Mouse (Mus musculus) heart, embryonic 12.5 days (tissue): Measurements from ENCODE around the gene Hist1h4c. TPM values are rescaled to one million over a fixed set of nuclear protein-coding genes. Genes with fewer than 3 reads are reported as not detected.
A peak's percentile ranks its signal among the peaks of the same experiment; 100 is the strongest.
"Not testable (repeated sequence)": the region's sequence is repeated elsewhere in the genome, so short reads cannot be mapped to it uniquely, and the experiment has no call there.

Source experiments
- ATAC-seq: fragments of 200-750 bp; cut with Nextera tagmentation; 2 replicates; pipeline ENCODE4 v1.8.0; 2017; ENCODE audit warnings: moderate TSS enrichment, moderate library complexity; ENCODE audit not compliant: insufficient number of reproducible peaks, low FRiP score
- H3K27ac ChIP-seq: fragments of 300-500 bp; sonication (generic); 2 replicates; pipeline ENCODE4 v1.5.1; 2016; ENCODE audit warnings: mild to moderate bottlenecking, moderate library complexity; ENCODE audit not compliant: poor library complexity, severe bottlenecking
- H3K27me3 ChIP-seq: fragments of 300-500 bp; sonication (generic); replicated peaks from 2 replicates; pipeline ENCODE4 v1.6.1; 2016; ENCODE audit warnings: mild to moderate bottlenecking, moderate library complexity
- H3K36me3 ChIP-seq: fragments of 300-500 bp; sonication (generic); 2 replicates; pipeline ENCODE4 v1.6.1; 2016; ENCODE audit warnings: mild to moderate bottlenecking, moderate library complexity
- H3K4me1 ChIP-seq: fragments of 300-500 bp; sonication (generic); replicated peaks from 2 replicates; pipeline ENCODE4 v1.6.1; 2016; ENCODE audit warnings: mild to moderate bottlenecking
- H3K4me2 ChIP-seq: fragments of 300-500 bp; sonication (generic); 2 replicates; pipeline ENCODE4 v1.6.1; 2016; ENCODE audit warnings: mild to moderate bottlenecking, moderate library complexity
- H3K4me3 ChIP-seq: fragments of 300-500 bp; sonication (generic); 2 replicates; pipeline ENCODE4 v1.5.1; 2016; ENCODE audit warnings: mild to moderate bottlenecking
- H3K9ac ChIP-seq: fragments of 300-500 bp; sonication (generic); 2 replicates; pipeline ENCODE4 v1.6.1; 2016; ENCODE audit warnings: mild to moderate bottlenecking, moderate library complexity
- H3K9me3 ChIP-seq: fragments of 300-500 bp; sonication (generic); replicated peaks from 2 replicates; pipeline ENCODE4 v1.6.1; 2016; ENCODE audit warnings: mild to moderate bottlenecking, moderate library complexity
- WGBS: fragments of 180-500 bp; shearing (Covaris S2); methylation state at CpG from one replicate; pipeline ENCODE4 v1.1.7; 2016; 5-methylcytosine and 5-hydroxymethylcytosine counted together
- polyA plus RNA-seq: library from polyadenylated mRNA; unstranded; fragments of >200 nt; fragmentation: Nextera tagmentation; extraction: Ambion mirVana; gene quantifications from 2 replicates; pipeline ENCODE4 v1.2.1, GENCODE M21; 2016

The Hist1h4c gene
- 2.7 and 3.5 TPM in 2 replicates for polyA plus RNA-seq

GRCm38 (mm10) chr13:23698300-23698693 lies at the start of gene Hist1h4c:
Hist1h4c (minus strand) TSS chr13:23698454.
- no peaks in the 10 kb centered on the region for H3K9me3 ChIP-seq
- WGBS = under 1% methylated on average over 22 of the region's 22 CpGs
- H3K36me3 ChIP-seq = no peaks in the 10 kb centered on the region
- peak within 1 kb of the TSS; percentile 52 for H3K4me3 ChIP-seq
- H3K4me2 ChIP-seq = peak within 1 kb of the TSS; percentile 85
- peaks cover 13% of the 10 kb centered on the region for H3K4me1 ChIP-seq
- H3K9ac ChIP-seq = peak within 1 kb of the TSS; percentile 81
- H3K27ac ChIP-seq = peak within 1 kb of the TSS; percentile 87
- H3K27me3 ChIP-seq = 0 out of 2 replicates have a peak, but pooled peaks cover 2% of the 10 kb centered on the region
- peak; percentile 93 for ATAC-seq

- Histone ChIP-seq H3K9ac (0 out of 2 replicates have a peak overlapping the region, but pooled peaks have one; percentile 25), H3K36me3 (no peaks in the 10 kb centered on the region), H3K4me1 (peaks cover 11% of the 10 kb centered on the region), H3K4me2 (peak overlapping the region; percentile 46), H3K4me3 (peak overlapping the region; percentile 5; the same call in 1 of the 2 replicates), H3K9me3 (no peaks in the 10 kb centered on the region), H3K27me3 (no peaks in the 10 kb centered on the region), H3K27ac (peak overlapping the region; percentile 100)
- no peak for ATAC-seq
- 10% methylated on average over 4 of the region's 4 CpGs for WGBS
These were observed 49.6 kb upstream of the Hist1h4c start for GRCm38 (mm10) chr13:23747892-23748288.

DNA sequence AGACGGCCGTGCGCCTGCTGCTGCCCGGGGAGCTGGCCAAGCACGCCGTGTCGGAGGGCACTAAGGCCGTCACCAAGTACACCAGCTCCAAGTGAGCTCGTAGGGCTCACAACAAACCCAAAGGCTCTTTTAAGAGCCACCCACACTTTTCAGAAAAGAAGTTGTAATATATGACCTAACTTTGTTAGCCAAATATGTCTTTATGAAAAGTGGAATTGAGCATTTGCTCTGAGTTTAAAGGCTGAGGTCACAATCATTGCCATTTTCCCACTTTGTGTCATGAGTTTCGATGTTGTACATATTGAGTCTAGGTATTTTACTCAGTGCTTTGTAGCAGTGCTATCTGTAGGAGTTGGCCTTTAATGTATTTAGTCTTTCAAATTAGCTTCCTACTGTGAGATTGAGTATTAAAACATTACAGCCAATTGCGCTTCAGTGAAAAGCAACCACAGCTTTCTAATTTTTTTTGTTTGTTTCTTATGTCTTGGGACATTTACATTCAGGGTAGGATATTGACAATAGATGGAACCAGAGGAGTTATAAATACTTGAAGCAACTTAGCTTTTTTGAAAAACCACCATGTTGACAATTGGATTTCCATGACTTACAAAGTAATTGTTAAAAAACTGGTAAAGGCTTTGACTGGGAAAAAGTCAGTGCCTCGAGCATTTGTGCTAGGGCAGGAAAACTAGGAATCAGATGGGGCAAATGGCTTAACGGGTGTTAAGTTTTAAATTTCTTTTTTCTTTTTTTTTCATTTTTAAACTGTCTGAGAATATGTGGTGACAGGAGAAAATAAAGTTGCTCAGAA lies 49.0 kb upstream of the Hist1h4c start:
- Histone ChIP-seq H3K9me3 (no peaks in the 10 kb centered on the region), H3K4me2 (peak overlapping the region; percentile 65), H3K4me1 (peaks cover 11% of the 10 kb centered on the region), H3K9ac (peak overlapping the region; percentile 68), H3K27me3 (no peaks in the 10 kb centered on the region), H3K36me3 (no peaks in the 10 kb centered on the region), H3K4me3 (peak overlapping the region; percentile 39), H3K27ac (peak overlapping the region; percentile 100)
- no peak for ATAC-seq
- WGBS = 5% methylated on average over 13 of the region's 13 CpGs

DNA sequence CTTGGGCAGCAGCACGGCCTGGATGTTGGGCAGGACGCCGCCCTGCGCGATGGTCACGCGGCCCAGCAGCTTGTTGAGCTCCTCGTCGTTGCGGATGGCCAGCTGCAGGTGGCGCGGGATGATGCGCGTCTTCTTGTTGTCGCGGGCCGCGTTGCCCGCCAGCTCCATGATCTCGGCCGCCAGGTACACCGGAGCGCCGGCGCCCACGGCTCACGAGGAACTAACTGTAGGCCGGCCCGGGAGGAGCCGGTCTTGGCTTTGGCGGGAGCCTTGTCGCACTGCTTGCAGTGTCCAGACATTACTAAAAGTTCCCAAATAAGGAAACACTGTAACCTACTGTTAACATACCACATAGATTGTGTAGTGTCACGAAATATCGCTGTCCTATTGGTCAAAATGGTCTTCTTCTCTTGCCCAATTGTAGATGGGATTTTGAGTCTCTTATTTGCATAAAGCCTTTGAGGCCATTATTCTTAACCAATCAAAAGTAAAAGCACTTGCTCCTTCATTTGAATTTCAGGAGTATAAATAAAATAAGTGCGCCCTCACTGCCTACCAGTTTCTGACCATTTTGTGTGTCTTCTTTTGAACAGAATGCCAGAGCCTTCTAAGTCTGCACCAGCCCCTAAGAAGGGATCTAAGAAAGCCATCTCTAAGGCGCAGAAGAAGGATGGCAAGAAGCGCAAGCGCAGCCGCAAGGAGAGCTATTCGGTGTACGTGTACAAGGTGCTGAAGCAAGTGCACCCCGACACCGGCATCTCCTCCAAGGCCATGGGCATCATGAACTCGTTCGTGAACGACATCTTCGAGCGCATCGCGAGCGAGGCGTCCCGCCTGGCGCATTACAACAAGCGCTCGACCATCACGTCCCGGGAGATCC lies 48.2 kb upstream of the Hist1h4c start, which contains the start of gene Hist1h2bb:
TSS of gene Hist1h2bb (plus strand) at position 534 of the 880 bp plus-strand sequence.
- H3K27me3 ChIP-seq, H3K9me3 ChIP-seq, H3K36me3 ChIP-seq: not testable (repeated sequence)
- peak within 1 kb of the TSS; percentile 100 for H3K27ac ChIP-seq
- WGBS = under 1% methylated on average over 44 of the region's 58 CpGs
- H3K4me1 ChIP-seq = peaks cover 16% of the 10 kb centered on the region
- peak; percentile 90 for ATAC-seq
- H3K4me3 ChIP-seq = peak within 1 kb of the TSS; percentile 52
- H3K4me2 ChIP-seq = peak within 1 kb of the TSS; percentile 65
- H3K9ac ChIP-seq = peak within 1 kb of the TSS; percentile 75

DNA sequence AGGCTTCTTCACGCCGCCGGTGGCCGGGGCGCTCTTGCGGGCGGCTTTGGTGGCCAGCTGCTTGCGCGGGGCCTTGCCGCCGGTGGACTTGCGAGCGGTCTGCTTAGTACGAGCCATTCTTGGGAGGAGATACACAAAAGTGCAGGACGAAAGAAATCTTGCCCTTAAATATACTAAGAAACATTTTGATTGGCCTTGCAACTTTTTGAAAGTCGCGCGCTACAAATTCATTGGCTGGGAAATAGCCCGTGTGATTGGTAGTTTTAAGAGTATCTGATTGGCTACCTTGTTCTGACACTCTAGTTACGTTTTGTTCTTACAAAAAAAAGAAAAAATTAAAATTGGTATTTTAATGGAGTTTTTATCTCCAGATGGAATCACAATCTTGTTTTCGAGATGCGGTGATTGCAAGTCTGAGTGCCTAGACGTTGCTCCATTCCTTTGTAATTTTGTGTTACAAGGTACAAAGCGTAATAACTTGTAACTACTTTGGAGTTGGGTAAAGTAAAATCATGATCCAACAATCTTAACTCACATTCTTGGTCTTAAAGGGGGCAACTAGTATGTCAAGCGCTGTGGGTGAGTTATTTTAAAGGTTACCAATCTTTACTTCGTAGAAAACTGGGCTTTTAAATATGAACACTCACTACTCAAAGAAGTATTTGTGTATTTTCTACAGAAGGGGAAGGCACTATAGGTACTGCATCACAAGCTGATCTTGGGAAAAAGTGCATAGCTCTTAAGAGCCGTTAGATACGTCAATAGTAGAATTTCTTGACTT lies 47.3 kb upstream of the Hist1h4c start, which contains the start of gene Hist1h3c:
TSS of gene Hist1h3c (minus strand) at position 222 of the 781 bp plus-strand sequence.
- Histone ChIP-seq H3K27ac (peak within 1 kb of the TSS; percentile 100), H3K4me1 (peaks cover 16% of the 10 kb centered on the region), H3K36me3 (no peaks in the 10 kb centered on the region), H3K4me3 (peak within 1 kb of the TSS; percentile 52), H3K9me3 (no peaks in the 10 kb centered on the region), H3K4me2 (peak within 1 kb of the TSS; percentile 69), H3K9ac (peak within 1 kb of the TSS; percentile 75), H3K27me3 (no peaks in the 10 kb centered on the region)
- under 1% methylated on average over 28 of the region's 28 CpGs for WGBS
- ATAC-seq = peak; percentile 74

DNA sequence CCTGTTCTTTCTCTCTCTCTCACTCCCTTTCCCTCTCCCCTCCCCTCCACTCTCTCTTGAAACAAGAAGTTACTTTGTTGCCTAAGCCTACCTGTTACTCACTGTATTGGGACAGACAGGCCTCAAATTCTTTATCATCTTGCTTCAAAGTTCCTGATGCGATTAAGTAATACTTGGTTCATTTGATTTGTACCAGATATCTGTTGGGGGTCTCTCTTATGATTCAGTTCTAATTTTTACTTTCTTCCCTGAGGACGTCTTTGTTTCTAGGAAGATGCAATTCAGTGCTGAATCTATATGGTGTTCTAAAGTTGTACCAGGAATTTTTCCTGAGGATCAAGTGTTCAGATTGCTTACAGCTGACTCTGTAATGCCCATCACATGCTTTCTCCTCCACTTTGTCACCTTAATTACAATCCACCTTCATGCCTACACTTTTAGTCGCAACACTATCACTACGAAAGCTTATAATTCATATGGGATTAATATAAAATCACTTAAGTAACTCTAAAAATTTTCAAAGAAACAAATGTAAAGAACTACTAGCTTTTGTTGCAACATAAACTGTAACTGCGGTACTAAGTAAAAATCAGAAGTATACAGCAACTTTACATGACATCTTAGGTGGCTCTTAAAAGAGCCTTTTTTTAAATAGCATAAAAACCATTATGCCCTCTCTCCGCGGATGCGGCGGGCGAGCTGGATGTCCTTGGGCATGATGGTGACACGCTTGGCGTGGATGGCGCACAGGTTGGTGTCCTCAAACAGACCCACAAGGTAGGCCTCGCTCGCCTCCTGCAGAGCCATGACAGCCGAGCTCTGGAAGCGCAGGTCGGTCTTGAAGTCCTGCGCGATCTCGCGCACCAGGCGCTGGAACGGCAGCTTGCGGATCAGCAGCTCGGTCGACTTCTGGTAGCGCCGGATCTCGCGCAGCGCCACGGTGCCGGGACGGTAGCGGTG lies 46.4 kb upstream of the Hist1h4c start:
- Histone ChIP-seq H3K9ac (peak overlapping the region; percentile 70), H3K27ac (peak overlapping the region; percentile 73; the same call in 1 of the 2 replicates), H3K4me1 (peaks cover 16% of the 10 kb centered on the region), H3K4me2 (peak overlapping the region; percentile 69), H3K9me3 (no peaks in the 10 kb centered on the region), H3K4me3 (peak overlapping the region; percentile 52), H3K27me3 (no peaks in the 10 kb centered on the region), H3K36me3 (no peaks in the 10 kb centered on the region)
- ATAC-seq = no peak
- 3% methylated on average over 18 of the region's 36 CpGs for WGBS

DNA sequence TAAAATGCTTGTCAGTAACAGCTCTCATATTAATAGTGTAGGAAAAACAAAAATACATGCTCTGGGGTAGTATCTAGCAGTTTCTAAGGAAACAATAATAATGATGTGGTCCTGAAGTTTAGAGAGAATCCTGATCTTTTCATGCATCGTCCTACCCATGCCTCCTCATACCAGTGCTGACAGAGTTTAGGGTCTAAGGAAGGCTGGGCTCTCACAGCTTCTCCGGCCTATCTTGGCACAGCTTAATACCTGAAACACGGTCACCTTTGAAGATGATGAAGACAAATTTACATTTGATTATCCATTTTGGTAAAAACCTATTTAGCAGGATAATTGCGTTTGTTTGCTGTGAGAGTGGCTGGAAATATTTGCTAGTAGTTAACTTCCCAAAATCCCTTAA lies 45.7 kb upstream of the Hist1h4c start:
- Histone ChIP-seq H3K4me2 (peak overlapping the region; percentile 69), H3K27ac (no peak overlapping the region), H3K36me3 (no peaks in the 10 kb centered on the region), H3K4me3 (no peak overlapping the region), H3K9me3 (no peaks in the 10 kb centered on the region), H3K9ac (no peak overlapping the region), H3K4me1 (peaks cover 16% of the 10 kb centered on the region), H3K27me3 (no peaks in the 10 kb centered on the region)
- WGBS = 35% methylated on average over 4 of the region's 4 CpGs
- ATAC-seq = no peak

- H3K4me1 ChIP-seq = peaks cover 12% of the 10 kb centered on the region
- 83% methylated on average over 5 of the region's 5 CpGs for WGBS
- no peak overlapping the region for H3K27ac ChIP-seq
- H3K4me3 ChIP-seq = no peak overlapping the region
- H3K36me3 ChIP-seq = no peaks in the 10 kb centered on the region
- no peaks in the 10 kb centered on the region for H3K27me3 ChIP-seq
- H3K9me3 ChIP-seq = no peaks in the 10 kb centered on the region
- no peak overlapping the region for H3K9ac ChIP-seq
- H3K4me2 ChIP-seq = no peak overlapping the region
- ATAC-seq = no peak
These were observed 45.0 kb upstream of the Hist1h4c start for GRCm38 (mm10) chr13:23743215-23743614.

DNA sequence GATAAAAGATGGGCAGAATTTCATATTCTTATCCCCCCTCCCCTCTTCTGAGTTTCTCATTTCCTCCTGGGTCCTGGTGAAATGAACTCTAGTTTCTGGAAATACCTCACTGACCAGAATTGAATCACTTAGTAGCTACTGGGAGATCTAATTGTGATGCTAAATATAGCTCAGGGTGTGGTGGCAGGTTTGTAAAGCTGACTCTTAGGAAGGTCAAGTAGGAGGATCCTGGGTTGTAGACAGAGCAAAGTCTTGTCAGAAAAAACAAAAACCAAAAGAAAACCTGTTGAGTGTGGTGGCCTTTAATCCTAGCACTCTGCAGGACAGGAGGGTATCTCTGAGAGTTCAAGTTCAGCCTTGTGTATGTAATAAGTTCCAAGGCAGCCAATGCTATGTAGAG lies 43.8 kb upstream of the Hist1h4c start:
- no peak overlapping the region for H3K27ac ChIP-seq
- no peak for ATAC-seq
- no peaks in the 10 kb centered on the region for H3K9me3 ChIP-seq
- H3K9ac ChIP-seq = no peak overlapping the region
- no peaks in the 10 kb centered on the region for H3K36me3 ChIP-seq
- H3K4me3 ChIP-seq = no peak overlapping the region
- no peak overlapping the region for H3K4me2 ChIP-seq
- peaks cover 8% of the 10 kb centered on the region for H3K4me1 ChIP-seq
- H3K27me3 ChIP-seq = no peaks in the 10 kb centered on the region
